Mouse (Mus musculus) CH12.LX (cell line): ENCODE measurements at regions not wholly inside any gene's neighbourhood (a gene's known extent, or its start where the extent isn't known, plus 50 kb on each side); places are given as distances from the start of the nearest gene placed in this dataset.

Experiments
- DNase-seq: peaks from one replicate; pipeline ENCODE4 v3.0.0-alpha.2; 2013; ENCODE audit errors: extremely low read depth
- H3K27ac ChIP-seq: 2 replicates; pipeline ENCODE4 v1.5.1; 2012; ENCODE audit warnings: low read depth, mild to moderate bottlenecking, control low read depth, moderate library complexity; ENCODE audit not compliant: insufficient read depth
- H3K27me3 ChIP-seq: replicated peaks from 2 replicates; pipeline ENCODE3; 2012; ENCODE audit warnings: inconsistent platforms
- H3K36me3 ChIP-seq, 2 experiments: replicated peaks in 1 of 2; 2 replicates each; pipeline versions ENCODE3 to v1.6.1; 2012; ENCODE audit warnings: inconsistent platforms in 1 of 2, low read length in 1 of 2, mild to moderate bottlenecking in 1 of 2, mixed read lengths in 1 of 2, moderate library complexity in 1 of 2; ENCODE audit not compliant: control insufficient read depth in 1 of 2, insufficient read depth in 1 of 2
- H3K4me1 ChIP-seq, 2 experiments: 2 replicates each; pipeline ENCODE4 v1.6.1; 2012; ENCODE audit warnings: inconsistent platforms in 1 of 2, moderate library complexity in 1 of 2; ENCODE audit not compliant: insufficient read depth in 2 of 2, control insufficient read depth in 1 of 2
- H3K4me2 ChIP-seq: 2 replicates; pipeline ENCODE4 v1.6.1; 2012; ENCODE audit warnings: low read depth, mild to moderate bottlenecking, control low read depth; ENCODE audit not compliant: poor library complexity, insufficient read depth, severe bottlenecking
- H3K4me3 ChIP-seq, 3 experiments: fragments of 150-350 bp in 1 of 3; sonication (generic) in 1 of 3; replicated peaks in 1 of 3; 2 replicates each; pipeline versions ENCODE3 to v1.5.1; 2011 to 2012; ENCODE audit warnings: low read depth in 2 of 3, low read length in 2 of 3, mild to moderate bottlenecking in 2 of 3, moderate library complexity in 2 of 3, control low read depth in 1 of 3, improper control_type of control experiment in 1 of 3, inconsistent platforms in 1 of 3, mixed read lengths in 1 of 3; ENCODE audit not compliant: poor library complexity in 1 of 3
- H3K79me2 ChIP-seq: replicated peaks from 2 replicates; pipeline ENCODE4 v1.6.1; 2012; ENCODE audit warnings: mild to moderate bottlenecking, moderate library complexity; ENCODE audit not compliant: control insufficient read depth, poor library complexity, insufficient read depth, severe bottlenecking; ENCODE audit errors: extremely low read depth
- H3K9ac ChIP-seq: 2 replicates; pipeline ENCODE4 v1.6.1; 2012; ENCODE audit warnings: low read depth, mild to moderate bottlenecking, control low read depth, moderate library complexity; ENCODE audit not compliant: insufficient read depth
- H3K9me3 ChIP-seq: replicated peaks from 2 replicates; pipeline ENCODE3; 2012; ENCODE audit warnings: low read length, inconsistent platforms, mixed read lengths
- CHD2 ChIP-seq: IDR thresholded peaks from 2 replicates; pipeline ENCODE4 v1.6.1; 2011; ENCODE audit warnings: low read length, improper control_type of control experiment
- ELF1 ChIP-seq: IDR thresholded peaks from 2 replicates; pipeline ENCODE4 v1.6.1; 2014; ENCODE audit warnings: low read depth, mild to moderate bottlenecking, inconsistent platforms, low read length, improper control_type of control experiment
- ETS1 ChIP-seq: conservative IDR thresholded peaks from 2 replicates; pipeline ENCODE4 v1.6.1; 2012; ENCODE audit warnings: low read depth, mild to moderate bottlenecking, inconsistent platforms, low read length, improper control_type of control experiment, moderate library complexity
- GABPA ChIP-seq: IDR thresholded peaks from 2 replicates; pipeline ENCODE4 v1.6.1; 2012; ENCODE audit warnings: low read depth, low read length, improper control_type of control experiment, inconsistent platforms; ENCODE audit not compliant: insufficient replicate concordance
- JUN ChIP-seq: IDR thresholded peaks from 2 replicates; pipeline ENCODE4 v1.6.1; 2011; ENCODE audit warnings: low read depth, mild to moderate bottlenecking, low read length, improper control_type of control experiment, moderate library complexity; ENCODE audit not compliant: insufficient read depth
- JUND ChIP-seq: conservative IDR thresholded peaks from 2 replicates; pipeline ENCODE4 v1.6.1; 2011; ENCODE audit warnings: low read depth, low read length, improper control_type of control experiment
- KAT2A ChIP-seq: IDR thresholded peaks from 2 replicates; pipeline ENCODE4 v1.6.1; 2012; ENCODE audit warnings: low read length, improper control_type of control experiment, inconsistent platforms; ENCODE audit not compliant: insufficient replicate concordance
- MAFK ChIP-seq: IDR thresholded peaks from 2 replicates; pipeline ENCODE4 v1.6.1; 2011; ENCODE audit warnings: low read length, improper control_type of control experiment; ENCODE audit not compliant: insufficient replicate concordance
- MYC ChIP-seq: IDR thresholded peaks from 2 replicates; pipeline ENCODE4 v1.6.1; 2011; ENCODE audit warnings: low read depth, mild to moderate bottlenecking, improper control_type of control experiment, low read length
- PAX5 ChIP-seq: IDR thresholded peaks from 2 replicates; pipeline ENCODE4 v1.6.1; 2012; ENCODE audit warnings: low read length, inconsistent platforms, mixed read lengths
- POLR2A ChIP-seq: IDR thresholded peaks from 2 replicates; pipeline ENCODE4 v1.6.1; 2011; ENCODE audit warnings: low read depth, mild to moderate bottlenecking, improper control_type of control experiment, low read length
- SMC3 ChIP-seq: IDR thresholded peaks from 2 replicates; pipeline ENCODE4 v1.6.1; 2011; ENCODE audit warnings: low read depth, low read length, improper control_type of control experiment
- TCF12 ChIP-seq: IDR thresholded peaks from 2 replicates; pipeline ENCODE4 v1.6.1; 2014; ENCODE audit warnings: low read depth, mild to moderate bottlenecking, inconsistent platforms, low read length, improper control_type of control experiment
- USF1 ChIP-seq: IDR thresholded peaks from 2 replicates; pipeline ENCODE4 v1.6.1; 2014; ENCODE audit warnings: low read depth, mild to moderate bottlenecking, inconsistent platforms, low read length, improper control_type of control experiment
- USF2 ChIP-seq: conservative IDR thresholded peaks from 2 replicates; pipeline ENCODE4 v1.6.1; 2011; ENCODE audit warnings: low read depth, low read length, improper control_type of control experiment
- ZKSCAN1 ChIP-seq: IDR thresholded peaks from 2 replicates; pipeline ENCODE4 v1.6.1; 2012; ENCODE audit warnings: low read depth, inconsistent platforms, low read length, improper control_type of control experiment, borderline replicate concordance
- dilution Hi-C: fragments of 300-500 bp; cut with MboI; formaldehyde crosslinking; loops from 2 replicates; pipeline ENCODE4 v1.14.3; 2020; ENCODE audit warnings: low sequenced_read_pairs; ENCODE audit not compliant: extremely low pct_unique_long_range_greater_than_20kb, extremely low pct_ligation_motif_present
- in situ Hi-C: fragments of 300-500 bp; cut with MboI; formaldehyde crosslinking; loops from 3 replicates; pipeline ENCODE4 v1.14.3; 2019; ENCODE audit warnings: low sequenced_read_pairs, low pct_ligation_motif_present, low pct_unique_long_range_greater_than_20kb, mixed read lengths

DNA sequence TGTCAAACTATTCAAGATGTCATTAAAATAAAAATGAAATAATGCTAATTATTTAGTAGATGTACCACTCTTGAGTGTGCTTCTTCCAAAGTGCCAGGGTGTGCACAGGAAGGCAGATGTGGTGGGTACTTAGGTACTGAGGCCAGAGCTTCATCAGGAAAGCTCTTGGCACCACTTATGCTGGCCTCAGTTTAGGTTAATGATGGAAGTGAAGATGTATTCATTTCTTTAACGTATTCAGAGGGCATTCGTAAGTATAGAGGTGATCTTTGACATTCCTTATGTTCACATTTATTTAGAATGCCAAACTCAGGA is 239.6 kb upstream of the 1700008P02Rik start:
- no peak overlapping the region for H3K9ac ChIP-seq
- TF ChIP-seq PAX5 (no peak), POLR2A (no peak), ZKSCAN1 (no peak), SMC3 (no peak), GABPA (no peak), JUN (no peak), USF2 (no peak), ETS1 (no peak), MYC (no peak), KAT2A (no peak), TCF12 (no peak), MAFK (no peak)
- H3K27me3 ChIP-seq: no peaks in the 10 kb centered on the region
- H3K36me3 ChIP-seq: no peaks in the 10 kb centered on the region
- no peak overlapping the region for H3K4me3 ChIP-seq
- H3K27ac ChIP-seq: no peak overlapping the region
- no peak overlapping the region for H3K4me2 ChIP-seq
- no peaks in the 10 kb centered on the region; the same call in 1 of the 2 replicates for H3K79me2 ChIP-seq
- dilution Hi-C loops: no loop called here
- no peaks in the 10 kb centered on the region for H3K4me1 ChIP-seq
- in situ Hi-C loops: no loop called here
- no peaks in the 10 kb centered on the region for H3K9me3 ChIP-seq
- DNase-seq: no peak

DNA sequence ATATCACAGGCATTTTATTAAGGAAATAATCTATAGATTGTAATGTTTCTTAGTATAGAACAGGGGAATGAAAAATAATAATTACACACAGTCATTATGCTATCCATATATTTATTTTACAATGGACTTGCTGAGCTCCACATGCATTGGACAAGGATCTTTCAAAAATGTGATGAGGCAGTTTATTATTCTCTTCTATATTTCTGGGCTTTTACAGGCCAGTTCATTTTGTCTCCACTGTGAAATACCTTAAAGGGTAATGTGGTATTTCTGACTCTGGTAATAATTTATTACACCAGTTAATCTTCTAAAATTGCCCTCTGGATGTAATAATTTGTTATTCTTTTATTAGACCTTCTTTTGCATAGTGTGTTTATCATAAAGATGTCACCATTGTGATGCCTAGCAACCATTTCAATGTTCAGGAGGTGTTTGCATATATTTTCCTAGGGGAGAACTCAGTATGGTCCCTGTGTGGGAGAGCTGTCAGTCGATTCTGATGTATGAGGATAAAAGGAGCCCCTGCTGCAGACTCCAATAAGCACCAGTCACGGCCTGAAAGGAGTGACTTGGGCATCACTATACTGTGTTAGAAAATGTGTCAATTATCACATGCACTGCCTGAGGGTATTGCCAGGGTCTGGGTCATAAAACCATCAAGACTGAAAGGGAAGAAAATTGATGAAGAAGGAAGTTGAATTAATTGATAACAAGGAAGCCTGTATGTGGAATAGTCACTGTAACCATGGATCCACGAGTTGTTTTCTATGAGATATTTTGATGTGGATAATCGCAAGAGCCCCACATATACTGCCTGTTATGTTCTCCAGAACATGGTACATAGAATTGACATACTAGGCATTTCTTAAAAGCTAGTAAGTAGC is 239.0 kb upstream of the 1700008P02Rik start:
- H3K4me3 ChIP-seq: no peak overlapping the region
- H3K9me3 ChIP-seq: no peaks in the 10 kb centered on the region
- dilution Hi-C loops (no loop called here), in situ Hi-C loops (no loop called here)
- DNase-seq: no peak
- no peaks in the 10 kb centered on the region for H3K4me1 ChIP-seq
- no peaks in the 10 kb centered on the region; the same call in 1 of the 2 replicates for H3K79me2 ChIP-seq
- H3K27ac ChIP-seq: no peak overlapping the region
- no peak overlapping the region for H3K9ac ChIP-seq
- TF ChIP-seq MAFK: no peak
- no peak for TF ChIP-seq JUND
- no peak for TF ChIP-seq MYC
- TF ChIP-seq ZKSCAN1: no peak
- TF ChIP-seq ELF1: no peak
- TF ChIP-seq CHD2: no peak
- no peak for TF ChIP-seq USF1
- TF ChIP-seq, all 38 proteins: peak for 0
- no peaks in the 10 kb centered on the region for H3K36me3 ChIP-seq
- H3K27me3 ChIP-seq: no peaks in the 10 kb centered on the region
- H3K4me2 ChIP-seq: no peak overlapping the region
